Mouse (Mus musculus): ENCODE results near the gene Kansl2.
"Not testable (repeated sequence)": the region's sequence is repeated elsewhere in the genome, so short reads cannot be mapped to it uniquely, and the experiment has no call there.

Gene Kansl2

GRCm38 (mm10) chr15:98535921-98536320 lies 1.9 kb upstream of the Kansl2 start:
- no peak for DNase-seq

DNA sequence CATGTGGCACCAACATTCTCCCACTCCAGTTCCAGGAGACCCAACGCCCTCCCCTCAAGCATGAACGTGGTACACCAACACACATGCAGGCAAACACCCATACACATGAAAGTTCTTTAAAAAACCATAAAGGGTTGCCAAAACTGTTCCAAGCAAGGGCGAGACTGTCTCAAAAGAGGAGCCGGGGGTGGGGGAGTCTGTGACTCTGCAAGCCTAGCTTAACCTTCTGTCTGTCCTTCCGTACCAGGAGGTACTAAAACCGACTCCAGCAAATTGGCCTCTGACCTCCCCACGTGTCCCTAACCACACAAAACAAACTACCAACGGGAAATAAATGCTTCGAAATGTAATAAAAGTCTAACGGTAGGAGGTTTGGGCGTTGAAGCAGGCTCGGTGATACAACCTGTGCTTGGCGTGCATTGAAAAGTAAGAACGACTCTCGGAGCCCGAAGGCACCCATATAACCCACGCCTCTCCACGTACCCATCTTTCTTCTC lies 981 bp downstream of the Kansl2 start:
- no peak for DNase-seq

GRCm38 (mm10) chr15:98532281-98532680 lies 1.8 kb downstream of the Kansl2 start:
- DNase-seq = no peak

DNA sequence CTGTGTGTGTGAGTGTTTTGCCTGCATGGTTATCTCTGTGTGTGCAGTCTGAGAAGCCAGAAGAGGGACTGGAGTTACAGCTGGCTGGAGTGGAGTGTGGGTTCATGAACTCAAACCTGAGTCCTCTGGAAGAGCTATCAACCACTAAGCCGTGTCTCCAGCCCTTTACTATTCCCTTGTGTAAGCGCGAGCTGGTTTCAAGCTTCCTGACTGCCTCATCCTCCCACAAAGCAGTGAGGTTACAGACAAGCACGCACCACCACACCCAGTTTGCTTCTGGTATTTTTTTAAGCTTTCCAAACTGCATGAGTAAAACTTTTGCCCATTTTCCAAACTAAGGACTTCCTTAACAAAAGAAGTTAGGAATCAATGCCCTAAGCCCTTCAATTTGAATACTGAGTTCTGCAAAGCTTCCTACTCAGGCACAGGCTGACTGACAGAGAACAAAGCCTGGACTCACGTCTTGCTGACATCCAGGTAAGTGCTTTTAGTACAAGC lies 5.9 kb downstream of the Kansl2 start:
- DNase-seq = no peak

DNA sequence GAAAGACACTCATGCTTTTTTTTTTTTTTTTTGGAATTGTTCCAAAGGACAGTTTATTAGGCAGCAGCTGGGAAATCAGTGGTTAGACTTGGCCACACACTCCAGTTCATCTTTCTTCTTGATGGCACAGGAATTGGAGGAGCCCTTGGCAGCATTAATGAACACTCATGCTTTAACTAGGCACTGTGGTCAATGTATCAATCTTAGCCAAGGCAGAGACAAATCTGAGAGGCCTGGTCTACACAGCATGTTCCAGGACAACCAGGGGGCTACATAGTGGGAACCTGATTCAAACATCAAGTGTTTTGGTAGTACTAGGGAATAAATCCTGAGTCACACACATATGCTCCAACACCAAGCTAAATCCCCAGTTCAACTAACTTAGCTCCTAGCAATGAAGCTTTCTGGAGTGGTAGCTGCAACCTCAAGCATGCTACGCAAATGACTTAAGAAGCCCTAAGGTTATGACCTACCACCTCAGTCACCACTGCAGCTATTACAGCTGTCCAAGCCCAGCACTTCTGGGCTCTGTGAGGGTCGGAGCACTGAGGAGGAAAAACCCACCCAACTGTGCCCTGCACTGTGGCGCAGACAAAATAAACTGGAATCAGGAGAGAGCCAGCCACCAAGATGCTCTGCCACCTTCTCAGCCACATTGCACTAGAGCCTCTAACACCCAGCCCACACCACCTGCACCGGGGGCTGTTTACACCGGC lies 6.8 kb downstream of the Kansl2 start:
- DNase-seq = no peak

DNA sequence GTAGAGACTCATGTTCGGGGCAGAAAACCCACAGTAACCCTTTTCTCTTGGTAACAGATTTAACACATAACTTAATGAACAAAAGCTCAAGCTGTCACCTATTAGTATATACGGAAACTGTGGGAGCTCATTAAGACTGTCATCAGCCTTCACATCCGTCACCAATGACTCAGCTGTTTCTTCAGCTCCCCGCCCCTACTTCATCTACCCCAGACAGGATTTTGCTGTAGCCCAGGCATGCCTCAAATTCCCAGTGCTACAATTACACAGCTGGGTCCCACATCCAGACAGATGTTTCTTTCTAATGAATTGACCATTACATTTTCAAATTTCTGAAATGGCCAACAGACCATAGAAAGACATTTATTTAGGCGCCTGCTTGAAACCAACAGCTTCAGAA lies 8.0 kb downstream of the Kansl2 start:
- no peak for DNase-seq

GRCm38 (mm10) chr15:98521245-98521644 lies 12.8 kb downstream of the Kansl2 start:
- DNase-seq = no peak

GRCm38 (mm10) chr15:98517380-98518355 lies 16.4 kb downstream of the Kansl2 start:
- peak; percentile 56 for DNase-seq

DNA sequence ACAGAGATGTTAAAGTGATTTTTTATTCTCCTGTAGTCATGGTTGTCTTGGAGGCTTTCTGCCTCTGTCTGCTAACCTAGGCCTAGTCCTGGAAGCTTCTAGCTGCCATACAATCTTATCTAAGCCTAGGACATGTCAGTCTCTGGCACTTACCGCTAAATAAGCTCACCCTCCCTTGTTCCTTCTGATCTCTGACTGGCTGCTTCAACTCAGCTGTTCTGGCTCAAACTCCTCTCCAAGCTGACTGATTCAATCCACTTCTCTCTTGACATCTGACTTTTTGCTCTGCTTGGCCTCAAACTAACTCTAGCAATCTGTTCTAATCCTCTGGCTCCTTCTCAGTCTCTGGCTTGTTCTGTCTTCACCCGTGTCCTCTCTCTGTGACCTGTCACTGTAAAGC lies 19.2 kb downstream of the Kansl2 start:
- not testable (repeated sequence) for DNase-seq

- DNase-seq = no peak
Measured at GRCm38 (mm10) chr15:98514146-98514545, 19.9 kb downstream of the Kansl2 start.

DNA sequence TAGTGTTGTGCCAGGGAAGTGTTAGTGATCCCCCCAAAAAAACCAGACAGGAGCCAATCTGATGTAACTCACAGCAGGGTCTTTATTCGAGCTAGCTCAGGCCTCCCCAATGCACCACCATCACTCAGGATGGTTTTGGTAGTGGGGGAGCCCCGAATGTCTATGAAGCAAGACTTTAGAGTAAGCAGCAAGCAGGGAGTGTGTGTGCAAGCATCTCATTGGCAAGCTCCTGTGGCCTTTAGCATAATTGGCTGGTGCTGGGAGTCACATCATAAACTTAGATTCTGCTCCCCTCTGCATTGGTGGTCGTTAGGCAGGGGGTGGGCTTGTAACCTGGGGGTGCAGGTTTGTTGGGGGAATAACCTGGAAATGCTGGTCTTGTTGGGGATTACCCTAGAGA lies 20.4 kb downstream of the Kansl2 start:
- not testable (repeated sequence) for DNase-seq

DNA sequence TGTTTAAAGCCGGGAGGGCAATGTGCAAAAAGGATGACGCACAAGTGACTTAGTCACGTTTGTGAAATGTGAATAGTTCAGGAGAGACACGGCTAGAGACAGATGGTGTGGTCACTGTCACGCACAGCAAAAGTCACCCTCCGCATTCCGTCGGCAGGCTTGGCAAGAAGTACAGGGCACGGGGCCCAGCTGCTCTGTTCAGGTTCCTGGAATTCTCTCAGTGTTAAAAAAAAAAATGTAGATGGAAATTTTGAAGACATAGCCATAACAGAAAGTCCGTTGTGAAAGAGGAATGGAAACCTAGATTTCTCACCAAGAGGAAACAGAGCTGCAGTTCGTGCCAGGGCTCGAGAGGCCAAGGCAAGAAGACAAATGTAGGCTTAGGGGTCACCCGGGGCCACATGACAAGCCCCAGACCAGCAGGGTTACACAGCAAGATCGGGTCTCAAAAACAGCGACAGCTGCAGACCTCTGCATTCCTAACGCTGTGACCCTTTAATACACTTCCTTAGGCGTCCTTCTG lies 21.2 kb downstream of the Kansl2 start:
- DNase-seq = peak; percentile 52

- DNase-seq = no peak
Measured at GRCm38 (mm10) chr15:98512232-98512631, 21.8 kb downstream of the Kansl2 start.

DNA sequence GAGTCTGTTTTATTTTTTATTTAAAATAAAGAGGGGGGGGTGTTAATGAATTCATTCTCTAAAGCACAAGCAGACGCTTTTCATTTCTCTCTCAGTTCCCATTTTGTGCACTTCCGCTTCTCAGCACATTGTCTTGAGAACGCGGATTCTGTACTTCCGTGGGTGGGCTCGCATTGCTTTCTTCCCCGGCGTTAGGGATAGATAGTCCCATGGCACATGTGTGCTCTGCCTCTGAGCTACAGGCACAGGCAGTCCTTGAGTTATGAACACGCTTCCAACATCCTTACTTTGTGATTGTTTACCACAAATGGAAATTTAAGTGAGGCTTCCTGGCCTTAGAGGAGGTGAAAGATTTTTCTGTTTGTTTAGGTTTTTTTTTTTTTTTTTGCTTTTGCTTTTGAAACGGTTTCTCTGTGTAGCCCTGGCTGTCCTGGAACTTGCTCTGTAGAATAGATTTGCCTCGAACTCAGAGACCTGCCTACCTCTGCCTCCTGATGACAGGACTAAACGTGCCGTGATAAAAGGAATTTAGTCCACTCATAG lies 22.6 kb downstream of the Kansl2 start:
- DNase-seq = no peak

DNA sequence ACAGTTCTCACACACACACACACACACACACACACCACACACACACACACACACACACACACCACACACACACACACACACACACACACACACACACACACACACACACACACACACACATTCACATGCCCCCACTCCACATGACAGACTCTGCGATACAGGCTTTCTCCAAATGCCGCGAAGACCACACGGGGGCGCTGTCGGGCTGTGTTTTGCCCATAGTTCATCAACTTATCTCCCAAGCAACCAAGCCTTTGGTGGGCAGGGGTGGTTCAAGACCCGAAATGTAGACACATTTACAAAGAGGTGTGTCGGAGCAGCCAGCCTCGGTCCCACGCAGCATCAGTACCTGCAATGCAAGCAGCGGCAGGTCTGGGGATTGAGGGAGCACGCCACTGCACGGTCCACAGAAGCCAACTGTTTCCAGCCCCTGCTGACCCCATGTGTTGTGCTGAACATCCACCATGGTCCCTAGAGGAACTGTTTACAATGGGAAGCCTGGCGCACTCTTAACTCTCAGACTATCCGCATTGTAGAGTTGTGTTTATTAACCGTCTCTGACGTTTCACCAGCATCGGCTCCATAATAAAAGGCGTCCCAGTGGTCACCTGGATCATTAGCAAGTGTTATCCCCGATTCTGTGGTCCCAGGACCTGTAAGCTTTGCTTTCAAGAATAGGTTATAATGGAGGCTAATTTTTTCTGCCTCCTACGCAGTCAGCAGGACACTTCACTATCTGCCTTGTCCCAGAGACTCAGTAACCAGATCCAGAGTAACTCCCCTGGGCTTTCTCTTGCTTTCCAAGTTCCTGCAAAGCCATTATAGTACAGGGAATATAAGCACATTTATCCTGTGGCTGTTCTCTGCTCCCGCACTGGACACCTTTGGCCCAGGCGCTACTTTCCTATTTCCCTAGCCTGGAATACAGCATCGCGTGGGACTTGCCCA lies 23.4 kb downstream of the Kansl2 start:
- peak; percentile 57 for DNase-seq

- DNase-seq = no peak
Measured at GRCm38 (mm10) chr15:98509387-98509786, 24.7 kb downstream of the Kansl2 start.

- DNase-seq = no peak
Measured at GRCm38 (mm10) chr15:98507321-98507720, 26.7 kb downstream of the Kansl2 start.

DNA sequence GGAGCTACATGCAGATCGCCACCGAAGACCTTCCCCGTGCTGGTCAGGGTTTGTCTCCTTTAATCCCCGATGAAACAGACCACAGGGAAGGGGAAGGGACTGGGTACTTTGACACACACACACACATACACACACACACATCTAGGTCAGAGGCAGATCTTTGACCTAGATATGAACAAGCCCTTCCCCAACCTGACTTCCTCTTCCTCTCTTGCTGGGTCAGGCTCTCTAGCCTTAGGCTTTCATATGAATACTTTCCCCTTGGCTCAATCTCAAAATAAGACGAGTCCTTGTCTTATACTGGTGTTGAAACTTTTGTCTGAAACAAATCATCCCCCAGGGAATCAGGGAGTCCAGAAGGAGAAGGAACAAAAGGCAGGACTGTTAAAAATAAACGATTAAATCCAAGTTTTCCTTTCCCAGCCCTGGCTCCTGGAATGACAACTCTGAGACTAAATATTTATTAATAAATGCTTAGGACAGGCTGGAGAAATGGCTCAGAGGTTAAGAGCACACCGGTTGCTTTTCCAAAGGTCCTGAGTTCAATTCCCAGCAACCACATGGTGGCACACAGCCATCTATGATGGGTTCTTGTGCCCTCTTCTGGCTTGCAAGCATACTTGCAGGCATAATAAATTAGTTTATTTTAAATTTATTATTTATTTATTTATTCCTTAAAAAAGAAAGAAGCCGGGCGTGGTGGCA lies 27.7 kb downstream of the Kansl2 start:
- no peak for DNase-seq

DNA sequence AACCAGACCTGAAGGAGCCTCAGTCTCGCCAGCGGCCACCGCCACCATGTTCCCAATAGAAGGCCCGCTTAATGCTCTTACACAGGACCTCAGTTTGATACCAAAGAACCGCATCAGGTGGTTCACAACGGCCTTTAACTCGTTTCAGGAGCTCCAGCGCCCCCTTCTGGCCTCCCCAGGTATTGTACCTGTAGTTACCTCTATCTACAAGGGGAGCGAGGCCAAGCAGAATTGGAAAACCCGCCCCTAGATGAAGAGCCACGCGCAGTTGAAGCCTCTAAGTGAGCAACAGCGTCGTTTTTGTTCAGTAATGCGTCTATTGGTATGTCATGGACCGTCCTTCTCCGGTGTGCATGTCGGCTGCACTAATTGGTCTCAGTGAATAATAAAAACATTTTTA lies 29.6 kb downstream of the Kansl2 start:
- DNase-seq = peak; percentile 28

DNA sequence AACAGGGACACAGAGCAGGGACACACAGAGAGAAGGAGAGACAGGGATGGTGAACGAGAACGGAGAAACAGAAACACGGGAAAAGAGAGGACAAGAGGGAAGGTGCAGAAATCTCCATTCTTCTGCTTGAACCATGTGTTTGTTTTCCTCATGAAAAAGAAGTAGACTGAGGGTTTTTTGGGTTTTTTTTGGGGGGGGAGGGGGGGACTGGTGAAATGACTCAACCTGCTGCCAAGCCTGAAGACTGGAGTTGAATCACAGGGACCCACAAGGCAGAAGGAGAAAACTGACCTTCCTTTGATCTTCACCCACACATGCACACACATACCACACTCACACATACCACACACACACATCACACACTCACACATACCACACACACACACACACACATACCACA lies 30.7 kb downstream of the Kansl2 start:
- DNase-seq = no peak

DNA sequence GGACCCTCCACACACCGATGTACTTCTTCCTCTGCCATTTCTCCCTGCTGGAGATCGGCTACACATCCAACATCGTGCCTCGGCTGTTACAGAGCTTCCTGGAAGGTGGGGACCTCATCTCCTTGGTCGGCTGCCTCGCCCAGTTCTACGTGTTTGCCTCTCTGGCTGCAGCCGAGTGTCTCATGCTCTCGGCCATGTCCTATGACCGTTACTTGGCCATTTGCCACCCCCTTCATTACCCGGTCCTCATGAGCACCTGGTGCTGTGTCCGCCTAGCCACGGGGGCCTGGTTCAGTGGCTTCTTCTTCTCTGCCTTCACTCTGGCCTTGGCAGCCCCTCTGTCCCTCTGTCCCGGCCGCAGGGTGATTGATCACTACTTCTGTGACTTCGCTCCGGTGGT lies 36.4 kb downstream of the Kansl2 start:
- no peak for DNase-seq
